Mouse (Mus musculus): ENCODE measurements around the gene Ly75.

- TF ChIP-seq CTCF (IDR thresholded peaks at IDR 0.05; ENCODE audit: low read depth) = no peak
- no peak for TF ChIP-seq EP300 (IDR thresholded peaks at IDR 0.05; ENCODE audit: low read depth)
Observed at GRCm38 (mm10) chr2:60365820-60366610, 17.1 kb downstream of the Ly75 start.
